Mouse (Mus musculus): Measurements from ENCODE around the gene Zap70. TPM values are rescaled to one million over a fixed set of nuclear protein-coding genes. Genes with fewer than 3 reads are reported as not detected.
A peak's percentile ranks its signal among the peaks of the same experiment; 100 is the strongest.

Zap70 gene
- polyA plus RNA-seq, 1 experiment = 40.5 TPM

- 75% methylated on average over 27 of the region's 27 CpGs for WGBS
- TF ChIP-seq POLR2A (IDR thresholded peaks at IDR 0.05; ENCODE audit: low read depth, low read length) = no peak
- no peak for TF ChIP-seq CTCF (IDR thresholded peaks at IDR 0.05; ENCODE audit: extremely low read depth, insufficient read depth, insufficient read length, insufficient replicate concordance)
- Histone ChIP-seq H3K36me3 (ENCODE audit: control insufficient read depth, insufficient read depth, low read length) (no peaks in the 10 kb centered on the region), H3K27ac (ENCODE audit: insufficient read depth, low read length) (no peak overlapping the region), H3K4me3 (ENCODE audit: extremely low read depth, insufficient read depth, insufficient read length) (no peak overlapping the region), H3K27me3 (ENCODE audit: control insufficient read depth, insufficient read depth, low read length) (no peaks in the 10 kb centered on the region), H3K4me1 (ENCODE audit: control insufficient read depth, insufficient read depth, insufficient read length) (peaks cover 10% of the 10 kb centered on the region)
- DNase-seq (ENCODE audit: low read depth in 1 of 2, low spot score in 2 of 2) = no peak
These were observed 9.4 kb downstream of the Zap70 start for GRCm38 (mm10) chr1:36770998-36771397.

DNA sequence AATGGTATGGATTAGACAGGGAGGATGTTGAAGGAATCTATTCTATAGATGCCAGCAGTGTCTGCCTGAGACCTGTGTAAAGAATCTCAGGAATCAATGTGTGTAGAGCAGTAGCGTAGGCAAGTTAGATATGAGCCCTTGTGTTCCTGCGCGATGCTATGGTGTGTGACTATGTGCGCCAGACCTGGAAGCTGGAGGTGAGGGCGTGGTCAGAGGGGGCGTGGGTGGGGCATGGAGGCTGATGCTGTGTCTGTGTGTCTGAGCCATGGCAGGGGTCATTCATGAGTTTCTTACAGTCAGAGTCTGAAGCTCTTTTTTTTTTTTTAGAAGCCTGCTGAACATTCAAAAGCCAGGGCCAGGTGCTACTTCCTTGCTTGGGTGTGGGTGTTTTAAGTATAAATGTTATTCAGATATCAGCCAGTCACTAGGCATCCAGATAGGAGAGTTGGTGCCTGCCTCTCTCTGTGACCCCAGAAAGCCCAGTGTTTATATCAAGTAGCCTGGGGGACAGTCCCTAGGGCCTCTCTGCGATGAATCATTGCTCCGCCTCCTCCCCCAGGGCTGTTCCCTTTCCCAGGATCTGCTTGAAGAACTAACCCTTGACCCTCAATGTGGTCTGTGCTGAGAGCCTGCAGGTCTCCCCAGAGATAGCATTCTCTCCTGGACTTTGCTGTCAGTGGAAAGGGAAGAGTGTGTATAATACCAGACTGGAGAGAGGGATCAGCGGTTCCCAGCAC, 10.8 kb downstream of the Zap70 start:
- TF ChIP-seq POLR2A (IDR thresholded peaks at IDR 0.05; ENCODE audit: low read depth, low read length) (no peak), CTCF (IDR thresholded peaks at IDR 0.05; ENCODE audit: extremely low read depth, insufficient read depth, insufficient read length, insufficient replicate concordance) (no peak)
- 88% methylated on average over 9 of the region's 9 CpGs for WGBS
- H3K4me1 ChIP-seq (ENCODE audit: control insufficient read depth, insufficient read depth, insufficient read length) = peaks cover 2% of the 10 kb centered on the region
- H3K27me3 ChIP-seq (ENCODE audit: control insufficient read depth, insufficient read depth, low read length) = no peaks in the 10 kb centered on the region
- DNase-seq (ENCODE audit: low read depth in 1 of 2, low spot score in 2 of 2) = no peak
- no peaks in the 10 kb centered on the region for H3K36me3 ChIP-seq (ENCODE audit: control insufficient read depth, insufficient read depth, low read length)
- H3K27ac ChIP-seq (ENCODE audit: insufficient read depth, low read length) = no peak overlapping the region
- no peak overlapping the region for H3K4me3 ChIP-seq (ENCODE audit: extremely low read depth, insufficient read depth, insufficient read length)

DNA sequence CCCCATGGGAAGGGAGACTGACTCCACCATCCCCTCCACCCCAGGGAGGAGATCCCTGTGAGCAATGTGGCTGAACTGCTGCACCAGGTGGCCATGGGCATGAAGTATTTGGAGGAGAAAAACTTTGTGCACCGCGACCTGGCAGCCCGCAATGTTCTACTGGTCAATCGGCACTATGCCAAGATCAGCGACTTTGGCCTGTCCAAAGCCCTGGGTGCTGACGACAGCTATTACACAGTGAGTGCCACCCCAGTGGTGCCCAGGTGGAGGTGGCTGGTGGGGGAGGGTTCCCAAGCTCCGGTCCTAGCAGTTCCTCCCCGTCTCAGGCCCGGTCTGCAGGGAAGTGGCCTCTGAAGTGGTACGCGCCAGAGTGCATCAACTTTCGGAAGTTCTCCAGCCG, 19.2 kb downstream of the Zap70 start:
- WGBS = 90% methylated on average over 13 of the region's 13 CpGs
- TF ChIP-seq CTCF (IDR thresholded peaks at IDR 0.05; ENCODE audit: extremely low read depth, insufficient read depth, insufficient read length, insufficient replicate concordance) = no peak
- no peak for TF ChIP-seq POLR2A (IDR thresholded peaks at IDR 0.05; ENCODE audit: low read depth, low read length)
- DNase-seq (ENCODE audit: low read depth in 1 of 2, low spot score in 2 of 2) = no peak
- Histone ChIP-seq H3K4me1 (ENCODE audit: control insufficient read depth, insufficient read depth, insufficient read length) (no peaks in the 10 kb centered on the region), H3K27ac (ENCODE audit: insufficient read depth, low read length) (no peak overlapping the region), H3K4me3 (ENCODE audit: extremely low read depth, insufficient read depth, insufficient read length) (no peak overlapping the region), H3K27me3 (ENCODE audit: control insufficient read depth, insufficient read depth, low read length) (no peaks in the 10 kb centered on the region), H3K36me3 (ENCODE audit: control insufficient read depth, insufficient read depth, low read length) (0 out of 2 replicates have a peak, but pooled peaks cover 1% of the 10 kb centered on the region)

DNA sequence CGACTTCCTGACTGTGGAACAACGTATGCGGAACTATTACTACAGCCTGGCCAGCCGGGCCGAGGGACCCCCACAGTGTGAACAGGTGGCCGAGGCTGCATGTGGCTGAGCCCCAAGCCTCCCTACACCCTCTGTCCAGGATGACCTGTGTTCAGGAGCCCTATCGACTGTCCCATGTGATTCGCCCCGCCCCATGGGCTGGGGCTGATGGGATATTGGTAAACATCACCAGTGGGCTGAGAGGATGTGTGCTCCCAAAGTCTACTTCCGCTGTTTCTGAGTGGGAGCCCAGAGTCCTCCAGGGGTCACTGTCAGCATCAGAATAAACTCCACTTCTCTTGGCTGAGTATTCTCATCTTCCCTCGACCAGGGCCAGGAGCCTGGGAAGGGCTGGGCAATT, 20.9 kb downstream of the Zap70 start:
- DNase-seq (ENCODE audit: low read depth in 1 of 2, low spot score in 2 of 2) = no peak
- 86% methylated on average over 11 of the region's 11 CpGs for WGBS
- Histone ChIP-seq H3K27ac (ENCODE audit: insufficient read depth, low read length) (no peak overlapping the region), H3K4me3 (ENCODE audit: extremely low read depth, insufficient read depth, insufficient read length) (no peak overlapping the region), H3K4me1 (ENCODE audit: control insufficient read depth, insufficient read depth, insufficient read length) (no peaks in the 10 kb centered on the region), H3K27me3 (ENCODE audit: control insufficient read depth, insufficient read depth, low read length) (no peaks in the 10 kb centered on the region), H3K36me3 (ENCODE audit: control insufficient read depth, insufficient read depth, low read length) (0 out of 2 replicates have a peak, but pooled peaks cover 1% of the 10 kb centered on the region)
- TF ChIP-seq CTCF (IDR thresholded peaks at IDR 0.05; ENCODE audit: extremely low read depth, insufficient read depth, insufficient read length, insufficient replicate concordance) = no peak
- TF ChIP-seq POLR2A (IDR thresholded peaks at IDR 0.05; ENCODE audit: low read depth, low read length) = no peak

GRCm38 (mm10) chr1:36784365-36785134, 23.0 kb downstream of the Zap70 start:
- DNase-seq (ENCODE audit: low read depth in 1 of 2, low spot score in 2 of 2) = peak; percentile 49 to 64
- TF ChIP-seq CTCF (IDR thresholded peaks at IDR 0.05; ENCODE audit: extremely low read depth, insufficient read depth, insufficient read length, insufficient replicate concordance) = peak; percentile 79; the same call in 1 of the 2 replicates
- TF ChIP-seq POLR2A (IDR thresholded peaks at IDR 0.05; ENCODE audit: low read depth, low read length) = no peak
- WGBS = 5% methylated on average over 20 of the region's 20 CpGs

GRCm38 (mm10) chr1:36785238-36785641, 23.6 kb downstream of the Zap70 start:
- Histone ChIP-seq H3K27me3 (ENCODE audit: control insufficient read depth, insufficient read depth, low read length) (no peaks in the 10 kb centered on the region), H3K36me3 (ENCODE audit: control insufficient read depth, insufficient read depth, low read length) (no peaks in the 10 kb centered on the region), H3K4me1 (ENCODE audit: control insufficient read depth, insufficient read depth, insufficient read length) (no peaks in the 10 kb centered on the region), H3K27ac (ENCODE audit: insufficient read depth, low read length) (no peak overlapping the region), H3K4me3 (ENCODE audit: extremely low read depth, insufficient read depth, insufficient read length) (peak overlapping the region; percentile 7; the same call in 1 of the 2 replicates)
- WGBS = 3% methylated on average over 16 of the region's 16 CpGs
- TF ChIP-seq CTCF (IDR thresholded peaks at IDR 0.05; ENCODE audit: extremely low read depth, insufficient read depth, insufficient read length, insufficient replicate concordance) = no peak
- TF ChIP-seq POLR2A (IDR thresholded peaks at IDR 0.05; ENCODE audit: low read depth, low read length) = no peak
- DNase-seq (ENCODE audit: low read depth in 1 of 2, low spot score in 2 of 2) = no peak

More at GRCm38 (mm10) chr1:36784365-36785134, 23.0 kb downstream of the Zap70 start:
- Histone ChIP-seq H3K4me1 (ENCODE audit: control insufficient read depth, insufficient read depth, insufficient read length) (no peaks in the 10 kb centered on the region), H3K36me3 (ENCODE audit: control insufficient read depth, insufficient read depth, low read length) (no peaks in the 10 kb centered on the region), H3K27me3 (ENCODE audit: control insufficient read depth, insufficient read depth, low read length) (no peaks in the 10 kb centered on the region), H3K4me3 (ENCODE audit: extremely low read depth, insufficient read depth, insufficient read length) (peak overlapping the region; percentile 7; the same call in 1 of the 2 replicates), H3K27ac (ENCODE audit: insufficient read depth, low read length) (no peak overlapping the region)
